Mouse (Mus musculus) CH12.LX (cell line): ENCODE measurements around the gene Gcdh.

Experiments used
- CHD1 ChIP-seq: IDR thresholded peaks from 2 replicates; pipeline ENCODE4 v1.6.1; 2012; ENCODE audit warnings: low read depth, low read length, improper control_type of control experiment, inconsistent platforms
- CTCF ChIP-seq, 2 experiments: IDR thresholded peaks in 1 of 2; conservative IDR thresholded peaks in 1 of 2; 2 replicates each; pipeline ENCODE4 v1.5.1; 2011 to 2012; ENCODE audit warnings: low read depth in 2 of 2, low read length in 2 of 2, improper control_type of control experiment in 1 of 2, inconsistent platforms in 1 of 2, mild to moderate bottlenecking in 1 of 2, moderate library complexity in 1 of 2
- ELF1 ChIP-seq: IDR thresholded peaks from 2 replicates; pipeline ENCODE4 v1.6.1; 2014; ENCODE audit warnings: low read depth, mild to moderate bottlenecking, inconsistent platforms, low read length, improper control_type of control experiment
- MAFK ChIP-seq: IDR thresholded peaks from 2 replicates; pipeline ENCODE4 v1.6.1; 2011; ENCODE audit warnings: low read length, improper control_type of control experiment; ENCODE audit not compliant: insufficient replicate concordance
- PAX5 ChIP-seq: IDR thresholded peaks from 2 replicates; pipeline ENCODE4 v1.6.1; 2012; ENCODE audit warnings: low read length, inconsistent platforms, mixed read lengths
- POLR2A ChIP-seq: IDR thresholded peaks from 2 replicates; pipeline ENCODE4 v1.6.1; 2011; ENCODE audit warnings: low read depth, mild to moderate bottlenecking, improper control_type of control experiment, low read length
- POLR2AphosphoS2 ChIP-seq: IDR thresholded peaks from 2 replicates; pipeline ENCODE4 v1.6.1; 2011; ENCODE audit warnings: low read depth, low read length, improper control_type of control experiment
- USF1 ChIP-seq: IDR thresholded peaks from 2 replicates; pipeline ENCODE4 v1.6.1; 2014; ENCODE audit warnings: low read depth, mild to moderate bottlenecking, inconsistent platforms, low read length, improper control_type of control experiment

- TF ChIP-seq POLR2A (no peak), CTCF (conservative IDR thresholded peaks at IDR 0.05 in 1 of 2, IDR thresholded peaks at IDR 0.05 in 1 of 2; ENCODE audit: low read depth in 2 of 2, low read length in 2 of 2) (no peak), POLR2AphosphoS2 (no peak), MAFK (no peak), CHD1 (no peak), ELF1 (no peak), USF1 (no peak), PAX5 (no peak)
Measured at GRCm38 (mm10) chr8:84873016-84873415, 20.7 kb downstream of the Gcdh start.
